Mouse (Mus musculus) thymus, postnatal 25 days (tissue): ENCODE results near the gene Rflnb.

ENCODE experiments used
- DNase-seq: peaks from one replicate; pipeline ENCODE4 v3.0.0; 2022

Gene Rflnb

DNA sequence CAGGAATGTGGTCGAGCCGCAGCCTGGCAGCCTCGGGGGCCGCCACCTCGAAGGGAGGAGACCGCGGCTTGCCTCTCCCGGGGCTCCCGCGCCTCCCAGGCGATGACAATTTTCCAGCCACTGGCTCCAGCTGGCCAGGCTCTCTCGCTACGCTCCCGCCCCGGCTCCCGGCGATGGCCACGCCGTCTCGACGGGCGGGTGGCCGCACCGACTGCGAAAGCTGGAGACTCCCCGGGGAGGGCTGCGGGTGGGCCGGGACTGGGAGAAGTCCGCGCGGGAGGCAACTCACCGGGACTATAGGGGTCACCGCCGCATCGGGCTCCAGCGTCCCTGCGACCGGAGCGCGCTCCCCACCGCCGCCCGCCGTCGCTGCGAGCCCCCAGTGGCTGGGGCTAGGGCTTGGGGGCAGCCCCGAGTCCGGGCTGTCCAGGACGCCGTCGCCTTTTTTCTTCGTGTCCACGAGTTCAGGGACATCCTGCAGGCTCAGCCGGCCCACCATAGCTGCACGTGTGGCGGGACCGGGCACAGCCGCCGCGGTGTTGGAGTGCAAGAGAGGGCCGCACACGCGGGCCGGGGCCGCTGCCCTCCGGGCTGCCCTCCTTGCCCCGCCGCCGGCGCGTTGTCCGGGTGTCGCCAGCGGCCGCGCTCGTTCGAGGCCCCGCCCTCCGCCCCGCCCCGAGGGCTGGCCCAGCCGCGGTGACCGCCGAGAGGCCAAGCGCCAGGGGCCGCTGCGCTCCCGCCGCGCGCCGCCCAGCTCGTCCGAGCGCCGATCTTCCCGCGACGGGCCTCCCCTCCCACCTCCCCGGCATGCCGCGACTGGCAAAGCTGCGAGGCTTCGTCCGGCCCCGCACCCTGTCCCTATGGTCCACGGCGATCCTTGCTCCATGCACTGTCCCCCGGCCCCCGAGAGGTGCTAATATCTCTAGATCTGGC is at the start of gene Rflnb:
Gene Rflnb (minus strand): TSS at position 644 of the 933 bp plus-strand sequence.
- DNase-seq = peak; percentile 52

- DNase-seq = no peak
Measured at GRCm38 (mm10) chr11:76077341-76077740, 49.8 kb upstream of the Rflnb start.

GRCm38 (mm10) chr11:76074296-76075093 is 46.9 kb upstream of the Rflnb start:
- DNase-seq = no peak

DNA sequence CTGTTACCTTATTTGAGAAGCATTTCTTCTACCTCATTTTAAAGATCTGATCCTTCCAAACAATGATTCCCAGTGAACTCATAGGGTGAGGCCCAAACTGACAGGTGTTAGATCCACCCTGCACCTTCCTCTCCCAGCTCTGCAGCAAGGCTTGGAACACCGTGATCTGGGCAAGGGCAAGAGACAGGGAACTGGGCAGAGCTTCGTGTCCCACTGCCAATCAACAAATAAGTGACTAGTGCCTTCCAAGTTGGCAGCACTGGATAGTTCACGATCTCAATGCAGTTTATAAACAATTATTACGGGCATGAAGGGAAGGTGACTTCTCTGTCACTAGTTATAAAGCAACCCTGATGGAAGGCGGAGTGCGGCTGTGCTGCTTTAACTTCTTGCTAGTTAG is 42.2 kb upstream of the Rflnb start:
- no peak for DNase-seq

- DNase-seq = no peak
Measured at GRCm38 (mm10) chr11:76066563-76067156, 39.1 kb upstream of the Rflnb start.

DNA sequence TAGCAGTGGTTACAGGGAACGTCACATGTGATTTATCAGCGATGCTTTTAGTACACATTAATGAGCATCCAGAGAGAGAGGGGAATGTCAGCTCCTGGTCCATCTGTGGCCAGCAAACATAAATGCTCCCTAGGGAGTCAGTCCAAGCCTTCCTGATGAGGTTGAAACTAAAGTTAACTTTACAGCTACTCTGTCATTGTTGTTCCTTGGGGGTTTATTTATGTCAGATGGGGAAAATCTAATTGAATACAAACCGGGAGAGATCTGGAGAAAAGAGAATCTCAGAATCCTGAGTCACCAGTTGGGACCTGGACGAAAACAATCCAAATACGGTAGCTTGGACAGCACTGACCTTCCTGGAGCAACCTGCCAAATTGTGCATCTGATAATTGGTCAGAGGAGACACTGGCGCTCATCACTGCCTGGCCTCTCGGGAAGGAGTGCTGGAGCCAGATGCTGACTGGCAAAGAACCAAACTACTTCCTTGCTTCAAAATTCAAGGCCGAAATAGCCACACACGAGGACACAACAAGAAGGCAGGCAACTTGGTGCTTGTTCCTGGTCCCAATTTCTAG is 38.0 kb upstream of the Rflnb start:
- DNase-seq = no peak

- no peak for DNase-seq
Measured at GRCm38 (mm10) chr11:76064411-76064810, 36.8 kb upstream of the Rflnb start.

- no peak for DNase-seq
Measured at GRCm38 (mm10) chr11:76060906-76061305, 33.3 kb upstream of the Rflnb start.

DNA sequence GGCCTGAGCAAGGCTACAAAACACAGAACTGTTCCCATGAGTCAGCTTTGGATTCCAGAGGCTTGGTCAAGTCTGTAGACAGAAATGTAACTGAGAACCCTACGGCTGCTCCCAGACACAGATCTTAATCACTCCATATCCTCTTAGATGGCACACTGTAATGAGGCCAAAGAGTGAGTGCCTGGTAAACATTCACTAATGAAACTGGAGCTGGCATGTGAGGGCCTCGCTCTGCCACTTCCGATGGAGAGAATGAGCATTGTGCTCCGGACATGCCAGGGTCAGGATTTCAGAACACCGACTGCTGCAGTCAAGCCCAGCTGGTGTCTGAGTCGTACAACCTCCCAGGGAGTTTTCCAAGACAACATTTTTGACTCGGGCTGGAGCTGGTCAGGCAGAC is 32.4 kb upstream of the Rflnb start:
- no peak for DNase-seq

- no peak for DNase-seq
Measured at GRCm38 (mm10) chr11:76056487-76056886, 28.9 kb upstream of the Rflnb start.

DNA sequence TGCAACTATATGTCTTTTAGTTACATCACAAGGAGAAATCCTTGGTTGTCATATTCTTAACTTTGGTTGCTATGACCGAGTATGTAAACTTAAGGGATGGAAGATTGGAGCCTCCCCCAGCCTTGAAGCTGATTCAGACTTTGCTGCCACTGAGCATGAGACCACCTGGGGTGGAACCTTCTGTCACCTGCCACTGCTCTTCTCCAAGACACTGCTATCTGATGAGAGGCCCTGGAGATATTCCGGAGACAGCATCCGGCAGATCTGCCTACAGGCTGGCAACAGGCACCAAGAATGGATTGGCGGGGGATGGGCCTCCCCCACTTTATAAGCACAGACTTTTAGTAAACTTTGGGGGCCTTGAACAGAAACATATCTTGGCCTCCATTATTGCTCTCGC is 24.9 kb upstream of the Rflnb start:
- DNase-seq = no peak

DNA sequence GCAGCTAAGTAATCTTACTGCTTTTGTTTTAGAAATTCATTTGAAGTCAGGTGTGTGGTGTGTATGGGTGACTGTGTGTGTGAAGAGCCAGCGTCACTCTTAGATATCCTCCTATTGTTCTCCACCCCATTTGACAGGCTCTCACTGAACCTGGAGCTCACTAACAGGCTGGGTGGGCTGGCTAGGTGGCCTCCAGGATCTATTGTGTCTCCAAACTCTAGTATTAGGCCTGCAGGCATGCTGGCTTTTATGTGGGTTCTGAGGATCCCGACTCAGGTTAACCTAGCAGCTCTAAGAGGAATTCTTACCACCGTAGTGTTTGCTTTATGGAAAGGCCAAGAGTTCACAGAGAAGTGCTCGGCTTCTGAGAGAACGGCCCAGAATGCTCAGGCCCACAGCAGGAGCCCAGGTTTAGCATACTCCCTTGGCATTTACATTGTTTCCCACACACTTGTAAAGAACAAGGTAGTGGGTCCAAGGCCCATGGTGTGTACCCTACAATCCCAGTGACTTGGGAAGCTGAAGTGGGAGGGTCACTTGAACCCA is 23.5 kb upstream of the Rflnb start:
- no peak for DNase-seq

DNA sequence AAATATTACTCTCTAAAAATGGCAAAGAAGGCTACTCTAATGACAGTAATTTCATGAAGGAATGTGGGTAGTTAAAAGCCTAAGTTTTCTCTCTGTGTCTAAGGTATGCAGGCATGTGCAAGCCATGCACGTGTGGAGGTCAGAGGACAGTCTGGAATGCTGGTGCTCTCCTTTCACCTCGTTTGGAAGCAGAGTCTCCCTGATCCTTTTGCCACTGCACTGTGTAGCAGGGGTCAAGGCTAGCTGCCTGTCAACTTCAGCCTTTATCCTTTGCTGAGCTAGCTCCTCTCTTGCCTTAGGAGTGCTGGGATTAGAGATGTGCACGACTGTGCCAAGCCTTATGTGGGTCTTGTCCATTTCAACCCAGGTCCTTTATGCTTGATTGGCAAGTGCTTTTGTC is 22.9 kb upstream of the Rflnb start:
- DNase-seq = no peak

DNA sequence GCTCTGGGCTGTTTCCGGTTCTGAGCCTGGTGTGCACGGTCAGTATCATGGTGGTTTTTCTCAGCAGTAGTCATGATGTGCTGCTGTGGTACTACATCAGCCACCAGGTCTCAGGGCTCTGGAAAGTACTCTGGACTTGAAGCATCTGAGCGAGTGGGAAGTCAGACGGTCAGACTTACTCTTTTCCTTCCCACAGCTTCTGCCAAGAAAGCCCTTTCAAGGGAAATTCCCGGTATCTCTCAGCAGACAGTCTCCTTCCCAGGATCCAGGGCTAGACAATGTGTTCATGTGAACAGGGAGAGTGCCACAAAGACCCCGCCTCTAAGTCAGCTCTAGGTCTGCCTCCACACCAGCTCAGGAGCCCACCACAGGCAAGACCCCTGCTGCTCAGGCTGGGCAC is 17.8 kb upstream of the Rflnb start:
- DNase-seq = no peak

- no peak for DNase-seq
Measured at GRCm38 (mm10) chr11:76044468-76044867, 16.9 kb upstream of the Rflnb start.

- DNase-seq = no peak
Measured at GRCm38 (mm10) chr11:76042882-76043281, 15.3 kb upstream of the Rflnb start.

DNA sequence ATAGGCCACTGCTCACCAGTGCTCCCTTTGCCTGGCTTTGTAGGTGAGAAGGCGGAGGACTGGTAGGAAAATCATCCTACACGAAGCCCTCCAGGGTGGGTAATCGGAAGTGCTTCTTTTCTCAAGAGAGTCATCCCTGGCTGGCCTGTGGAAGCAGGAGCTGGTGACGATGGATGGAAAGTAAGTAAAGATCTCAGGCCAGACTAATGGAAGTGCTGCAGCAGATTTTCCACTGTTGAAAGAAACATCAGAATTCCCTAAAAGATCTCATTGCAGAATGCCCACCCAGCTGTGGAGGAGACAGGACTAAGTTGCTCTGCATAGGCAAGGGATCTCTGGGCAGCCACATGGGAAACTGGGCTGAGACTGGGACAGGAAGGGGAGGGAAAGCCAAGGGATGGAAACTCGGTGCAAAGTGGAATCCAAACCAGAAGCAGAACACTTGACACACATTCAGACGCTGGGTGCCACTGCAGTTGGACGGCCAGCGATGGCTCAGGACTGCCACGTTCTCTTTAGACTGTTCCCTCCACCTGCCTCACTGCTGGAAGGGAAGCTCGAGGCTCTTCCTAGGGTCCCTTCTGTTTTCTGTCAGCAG is 14.6 kb upstream of the Rflnb start:
- DNase-seq = no peak

DNA sequence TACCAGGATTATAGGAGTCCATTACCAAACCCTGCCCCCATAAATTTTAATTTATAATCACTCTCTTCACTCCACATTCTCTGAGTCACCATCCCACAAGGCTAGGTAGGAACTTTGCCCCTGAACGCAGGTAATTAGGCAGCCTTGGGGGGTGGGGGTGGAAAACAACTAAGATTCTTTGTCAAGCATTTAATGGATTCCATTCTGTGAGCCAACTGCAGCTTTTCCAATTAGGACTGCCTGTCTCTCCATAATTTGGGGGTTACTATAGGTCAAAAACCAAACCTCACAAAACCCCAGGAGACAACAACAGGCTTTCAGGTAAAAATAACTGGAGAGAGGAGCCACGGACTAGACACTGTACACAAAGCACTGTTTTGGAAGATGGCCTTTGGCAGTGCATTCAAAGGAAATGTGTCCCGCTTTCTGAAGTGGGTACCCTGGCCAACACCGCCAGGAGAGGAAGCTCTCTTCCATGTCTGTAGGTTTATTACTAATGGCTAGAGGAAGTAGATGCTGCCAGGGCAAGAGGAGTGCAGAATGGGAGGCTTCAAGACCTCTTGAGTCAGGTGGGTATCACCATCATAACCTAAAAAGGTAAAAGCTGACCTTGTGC is 13.3 kb upstream of the Rflnb start:
- no peak for DNase-seq

GRCm38 (mm10) chr11:76040106-76040505 is 12.5 kb upstream of the Rflnb start:
- DNase-seq = peak; percentile 11

DNA sequence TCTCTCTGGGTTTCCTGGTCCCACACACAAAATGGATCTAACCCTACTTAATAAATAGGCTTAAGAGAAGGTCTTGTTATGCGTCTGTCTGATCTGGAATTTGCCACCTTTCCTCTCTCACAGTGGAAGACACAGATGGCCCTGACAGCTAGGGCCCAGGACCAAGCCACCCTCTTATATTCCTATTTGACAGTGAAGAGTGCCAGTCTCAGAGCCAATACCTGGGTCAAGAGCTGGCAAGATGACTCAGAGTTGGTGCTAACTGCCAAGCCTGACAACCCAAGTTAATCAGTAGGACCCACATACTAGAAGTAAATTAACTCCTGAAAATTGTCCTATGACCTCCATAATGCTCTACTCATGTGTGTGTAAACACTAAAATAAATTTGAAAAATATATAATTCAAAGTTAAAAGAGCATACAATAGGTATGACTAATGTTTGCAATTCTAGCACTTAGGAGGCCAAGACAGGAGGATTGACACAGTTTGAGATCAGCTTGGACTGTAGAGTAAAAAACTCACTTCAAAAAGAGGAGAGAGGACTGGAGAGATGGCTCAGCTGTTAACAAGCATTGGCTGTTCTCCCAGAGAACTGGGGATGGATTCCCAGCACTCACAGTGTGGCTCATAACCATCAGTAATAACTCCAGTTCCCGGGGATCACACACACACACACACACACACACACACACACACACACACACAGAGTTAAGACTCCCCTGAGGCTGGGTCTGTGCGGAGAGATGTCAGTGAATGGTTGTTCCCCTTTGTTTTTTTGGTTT is 11.9 kb upstream of the Rflnb start:
- no peak for DNase-seq
